Mouse (Mus musculus) liver, adult 2 months (tissue): ENCODE measurements at regions not wholly inside any gene's neighbourhood (a gene's known extent, or its start where the extent isn't known, plus 50 kb on each side); places are given as distances from the start of the nearest gene placed in this dataset.

Experiments
- CTCF ChIP-seq: fragments of 200-500 bp; IDR thresholded peaks from 2 replicates; pipeline ENCODE4 v1.5.1; 2011; ENCODE audit warnings: low read depth, low read length, control low read depth
- POLR2A ChIP-seq: fragments of 200-500 bp; IDR thresholded peaks from 2 replicates; pipeline ENCODE4 v1.6.1; 2011; ENCODE audit warnings: low read length, control low read depth; ENCODE audit not compliant: insufficient read depth; ENCODE audit errors: extremely low read depth

DNA sequence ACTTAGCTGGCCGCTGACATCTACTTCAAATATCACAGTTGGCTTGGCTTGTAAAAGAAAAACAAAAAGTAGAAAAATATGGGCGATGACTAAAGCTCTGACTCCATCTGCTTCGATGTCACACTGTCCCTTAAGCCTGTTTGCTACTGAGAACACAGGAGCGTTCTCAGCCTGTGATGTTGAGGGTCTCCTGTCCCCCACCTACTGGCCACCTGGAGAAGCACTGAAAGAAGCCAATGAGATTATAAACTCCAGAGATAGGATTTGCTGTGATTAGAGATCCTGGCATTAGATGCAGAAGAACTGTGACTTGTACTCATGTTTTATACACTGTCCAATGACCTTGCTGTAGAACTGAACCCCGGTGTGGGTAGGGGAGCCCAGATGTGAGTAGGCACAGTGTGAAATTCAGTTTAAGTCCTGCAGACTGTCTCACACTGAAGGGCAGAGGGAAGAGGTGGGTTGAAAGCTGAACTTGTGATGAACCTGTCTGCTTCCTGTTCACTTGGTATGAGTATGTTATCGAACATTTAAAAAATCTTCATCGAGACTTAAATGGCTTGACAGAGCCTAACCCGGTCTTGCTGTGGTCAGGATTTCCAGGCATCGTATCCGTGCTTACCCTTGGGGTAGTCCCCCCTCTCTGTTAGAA lies 63.7 kb upstream of the 1700020N01Rik start:
- no peak for TF ChIP-seq POLR2A
- no peak for TF ChIP-seq CTCF
